Mouse (Mus musculus) CH12.LX (cell line): ENCODE measurements around the gene Ispd.

Experiments used
- CHD2 ChIP-seq: IDR thresholded peaks from 2 replicates; pipeline ENCODE4 v1.6.1; 2011; ENCODE audit warnings: low read length, improper control_type of control experiment
- CTCF ChIP-seq, 2 experiments: IDR thresholded peaks in 1 of 2; conservative IDR thresholded peaks in 1 of 2; 2 replicates each; pipeline ENCODE4 v1.5.1; 2011 to 2012; ENCODE audit warnings: low read depth in 2 of 2, low read length in 2 of 2, improper control_type of control experiment in 1 of 2, inconsistent platforms in 1 of 2, mild to moderate bottlenecking in 1 of 2, moderate library complexity in 1 of 2

DNA sequence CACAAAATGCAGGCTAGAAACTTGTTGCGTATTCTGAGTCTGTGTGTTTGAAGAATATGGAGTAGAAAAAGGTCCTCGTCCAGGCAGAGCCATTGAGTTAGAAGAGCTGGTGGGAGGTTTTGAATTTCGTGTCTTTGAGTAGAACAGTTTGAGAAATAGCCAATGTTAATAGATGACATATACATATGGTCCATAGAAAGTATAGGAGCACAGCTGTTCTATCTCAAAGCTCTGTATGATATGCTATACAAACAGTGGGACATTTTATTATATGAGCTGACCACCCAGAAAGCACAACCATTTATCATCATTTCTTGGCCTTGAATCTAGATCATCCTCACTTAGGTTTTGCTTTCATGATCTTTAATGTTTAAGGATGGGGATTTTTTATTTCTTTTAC lies 116.3 kb downstream of the Ispd start:
- TF ChIP-seq CHD2 (no peak), CTCF (conservative IDR thresholded peaks at IDR 0.05 in 1 of 2, IDR thresholded peaks at IDR 0.05 in 1 of 2; ENCODE audit: low read depth in 2 of 2, low read length in 2 of 2) (no peak)
